Mouse (Mus musculus): ENCODE data around the gene Cep83. TPM values are rescaled to one million over a fixed set of nuclear protein-coding genes. Genes with fewer than 3 reads are reported as not detected.
A peak's percentile ranks its signal among the peaks of the same experiment; 100 is the strongest.

Cep83 gene
- total RNA-seq, 2 experiments from 2014 or later: 23.8 to 25.0 TPM

GRCm38 (mm10) chr10:94771496-94771895, 83.0 kb downstream of the Cep83 start:
- intact Hi-C loops (cut with DNase I): loop anchor here (10.0 kb wide), 1 partner anchor 1007 kb away; no protein-coding TSS in a partner anchor
- no peak for DNase-seq

GRCm38 (mm10) chr10:94777576-94777975, 89.1 kb downstream of the Cep83 start:
- intact Hi-C loops (cut with DNase I): loop anchor here (10.0 kb wide), 1 partner anchor 1013 kb away; no protein-coding TSS in a partner anchor
- no peak for DNase-seq

DNA sequence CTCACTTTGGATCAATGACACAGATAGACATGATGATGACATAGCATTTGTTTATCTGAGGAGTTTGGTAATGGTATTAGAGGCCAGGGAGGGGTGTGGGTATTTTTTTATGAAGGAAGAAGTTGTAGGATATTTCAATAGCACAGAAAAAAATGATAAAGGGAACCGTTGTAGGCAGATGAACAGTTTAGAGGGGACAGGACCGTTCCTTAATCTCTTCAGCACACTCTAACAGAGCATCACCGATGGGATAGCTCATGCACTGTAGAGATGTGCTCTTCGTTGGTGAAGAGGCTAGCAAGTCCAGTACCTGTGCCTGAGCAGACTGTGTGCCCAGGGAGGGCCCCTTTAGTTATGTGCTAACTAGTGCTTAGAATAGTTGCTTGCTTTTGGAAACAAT, 90.9 kb downstream of the Cep83 start:
- no peak for DNase-seq
- intact Hi-C loops (cut with DNase I): loop anchor here (10.0 kb wide), 1 partner anchor 1015 kb away; no protein-coding TSS in a partner anchor

DNA sequence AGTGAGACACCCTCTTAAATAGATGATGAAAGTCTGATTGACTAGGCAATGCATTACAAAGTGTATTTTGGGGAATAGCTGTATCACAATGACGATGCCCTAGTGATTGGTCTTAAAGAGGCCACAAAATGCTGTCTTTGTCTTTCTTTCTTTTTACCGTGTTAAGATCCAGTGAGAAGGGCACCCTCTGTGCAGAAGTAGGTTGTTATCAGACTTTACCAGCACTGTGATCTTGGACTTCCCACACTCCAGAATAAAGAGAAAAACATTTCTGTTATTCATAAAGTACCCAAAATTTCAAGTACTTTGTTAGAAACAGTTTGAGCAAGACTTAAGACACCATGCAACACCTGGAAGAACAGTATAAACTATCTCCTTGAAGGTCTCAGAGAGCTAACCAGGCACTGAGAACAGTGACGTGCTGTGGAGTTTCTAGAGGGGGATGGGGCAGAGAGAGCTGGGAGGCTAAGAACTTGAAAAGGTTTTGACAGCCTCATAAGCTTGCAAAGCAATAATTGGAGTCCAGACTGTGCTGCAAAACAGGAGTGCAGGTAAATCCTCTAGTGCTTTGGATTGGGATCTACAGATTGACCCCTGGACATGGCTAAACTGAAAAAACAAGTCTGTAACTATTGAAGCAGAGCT, 92.3 kb downstream of the Cep83 start:
- intact Hi-C loops (cut with DNase I): no loop called here
- DNase-seq: no peak

- peak; percentile 87 to 89 for DNase-seq
- intact Hi-C loops (cut with DNase I): no loop called here
These were observed 100.8 kb downstream of the Cep83 start for GRCm38 (mm10) chr10:94789205-94789604.

DNA sequence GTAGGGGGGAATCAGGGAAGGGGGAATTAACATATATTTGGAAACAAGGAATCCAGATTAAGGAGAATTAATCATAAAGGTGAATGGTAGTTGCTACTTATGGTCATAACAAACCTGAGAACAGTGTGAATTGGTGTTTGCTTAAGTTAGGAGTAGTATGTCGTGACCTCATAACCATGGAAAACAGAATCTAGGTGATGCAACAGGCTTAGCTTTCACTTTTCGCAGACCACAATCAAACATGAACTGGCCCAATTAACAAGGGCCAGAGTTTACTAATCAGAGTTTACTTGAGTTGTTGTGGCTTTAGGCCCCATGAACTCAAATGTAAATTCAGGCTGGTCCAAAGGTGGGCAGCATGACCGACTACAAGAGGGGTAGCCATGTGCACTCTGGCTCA, 105.5 kb downstream of the Cep83 start:
- intact Hi-C loops (cut with DNase I): no loop called here
- DNase-seq: no peak

DNA sequence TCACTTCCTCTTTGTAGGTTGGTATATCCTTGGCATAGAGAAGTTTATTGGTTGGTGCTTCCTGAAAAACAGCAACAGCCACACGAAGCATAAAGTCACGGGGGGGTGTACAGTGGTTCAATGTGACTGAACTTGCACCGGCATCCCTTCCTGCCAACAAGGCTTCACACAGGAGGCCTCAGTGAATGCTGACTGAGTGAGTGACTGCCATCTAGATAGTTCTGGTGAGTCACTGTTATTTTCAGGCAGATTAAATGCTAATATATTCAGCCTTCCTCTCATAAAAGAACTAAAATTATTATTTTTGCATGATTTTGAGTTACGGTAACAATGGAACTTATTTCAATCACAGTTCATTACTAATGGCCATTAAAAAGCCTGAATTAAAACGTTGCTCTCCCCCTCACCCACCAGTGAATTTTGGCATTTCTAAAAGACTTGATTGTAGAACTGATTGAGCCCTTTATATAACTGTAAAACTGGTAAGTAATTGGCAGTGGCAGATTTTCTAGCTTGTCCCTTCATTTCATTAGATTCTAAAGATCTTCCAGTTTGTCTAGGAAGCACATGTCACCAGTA, 106.3 kb downstream of the Cep83 start:
- intact Hi-C loops (cut with DNase I): loop anchor here (5.0 kb wide), 1 partner anchor 172 kb away; no protein-coding TSS in a partner anchor
- no peak for DNase-seq

DNA sequence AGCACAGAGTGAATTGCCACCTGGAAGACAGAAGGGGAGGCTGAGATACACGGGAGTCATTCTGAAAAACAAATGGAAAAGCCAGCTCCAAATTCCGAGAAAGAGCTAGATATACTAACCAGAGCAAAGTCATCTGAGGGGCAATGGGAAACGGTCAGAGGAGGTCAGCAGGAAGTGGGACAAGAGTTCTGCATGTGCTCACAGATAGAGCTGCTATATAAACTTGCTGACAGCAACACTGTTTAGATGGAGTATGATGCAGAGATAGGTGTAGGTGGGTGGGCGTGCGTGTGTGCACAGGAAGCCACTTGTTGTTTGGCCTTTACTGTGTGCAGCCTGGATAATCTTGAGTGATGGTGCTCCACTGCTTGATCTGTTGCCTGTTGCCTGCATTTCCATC, 109.7 kb downstream of the Cep83 start:
- no peak for DNase-seq
- intact Hi-C loops (cut with DNase I): loop anchor here (5.0 kb wide), 1 partner anchor 176 kb away; no protein-coding TSS in a partner anchor

- DNase-seq: no peak
- intact Hi-C loops (cut with DNase I): loop anchor here (5.0 kb wide), 1 partner anchor 177 kb away; no protein-coding TSS in a partner anchor
These were observed 111.2 kb downstream of the Cep83 start for GRCm38 (mm10) chr10:94799485-94800239.

GRCm38 (mm10) chr10:94800677-94801354, 112.4 kb downstream of the Cep83 start:
- no peak for DNase-seq
- intact Hi-C loops (cut with DNase I): no loop called here

DNA sequence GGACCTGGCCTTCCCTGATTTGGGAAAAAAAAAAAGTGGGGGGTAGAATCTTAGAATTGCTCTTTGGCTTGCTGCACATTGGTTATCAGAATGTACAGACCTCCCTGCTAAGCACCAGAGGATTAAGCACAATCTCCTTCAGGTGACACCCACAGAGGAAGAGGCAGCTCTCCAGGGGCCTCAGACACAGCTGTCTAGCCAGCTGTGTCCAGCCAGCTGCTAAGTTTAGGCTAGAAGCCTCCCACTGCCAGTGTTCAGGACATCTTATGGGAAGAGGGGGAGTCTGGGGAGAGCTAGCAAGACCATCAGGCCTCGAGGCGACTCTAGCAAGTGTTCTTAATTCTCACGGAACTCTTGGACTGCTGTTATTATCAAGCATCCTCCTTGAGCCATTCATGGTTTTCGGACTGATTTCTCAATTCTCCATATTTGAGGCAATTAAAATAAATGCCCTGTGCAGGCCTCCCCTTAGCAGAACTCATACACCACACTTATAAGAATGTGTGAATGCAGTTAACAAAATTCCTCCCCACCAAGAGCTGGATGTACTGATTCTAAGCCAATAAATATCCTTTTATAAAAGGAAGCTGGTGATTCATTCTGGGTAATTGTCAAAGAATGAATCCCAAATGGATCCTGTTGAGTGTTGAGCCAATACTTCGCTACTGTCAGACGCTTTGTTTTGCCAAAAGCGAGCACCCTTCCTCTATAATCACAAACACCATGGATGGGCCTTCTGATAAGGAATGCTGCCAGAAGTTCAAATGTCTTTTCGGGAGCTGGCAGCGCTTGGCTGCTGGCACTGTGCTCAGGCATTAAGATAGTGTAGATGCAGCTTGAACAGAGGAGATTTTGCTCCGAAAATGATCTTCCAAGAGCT, 115.8 kb downstream of the Cep83 start:
- DNase-seq: peak; percentile 45 to 56
- intact Hi-C loops (cut with DNase I): no loop called here

GRCm38 (mm10) chr10:94804909-94805220, 116.4 kb downstream of the Cep83 start:
- intact Hi-C loops (cut with DNase I): no loop called here
- DNase-seq: peak in 1 of 2 experiments; percentile 44

DNA sequence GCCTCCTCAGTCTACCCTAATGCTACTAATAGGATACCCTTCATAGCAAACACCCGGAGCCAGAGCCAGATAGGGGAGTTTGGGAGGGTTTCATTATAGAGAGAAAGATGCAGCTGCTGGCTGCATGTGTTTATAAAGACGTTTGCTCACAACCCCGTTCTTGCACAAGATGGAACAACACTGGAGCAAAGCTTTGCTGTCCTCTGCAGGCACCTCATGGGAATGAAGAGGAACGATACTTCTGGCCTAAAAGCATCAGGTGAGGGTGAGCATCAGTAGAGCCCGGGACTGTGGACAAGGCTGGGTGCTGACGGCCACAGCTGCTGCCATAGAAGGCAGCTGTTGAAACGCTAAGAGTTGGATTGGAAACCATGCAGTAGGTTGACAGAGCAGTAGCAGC, 118.9 kb downstream of the Cep83 start:
- intact Hi-C loops (cut with DNase I): no loop called here

GRCm38 (mm10) chr10:94808275-94808674, 119.8 kb downstream of the Cep83 start:
- no peak for DNase-seq
- intact Hi-C loops (cut with DNase I): no loop called here

More for the DNA sequence above, 118.9 kb downstream of the Cep83 start:
- DNase-seq: no peak

GRCm38 (mm10) chr10:94809946-94810472, 121.6 kb downstream of the Cep83 start:
- intact Hi-C loops (cut with DNase I): no loop called here
- no peak for DNase-seq

- DNase-seq: no peak
- intact Hi-C loops (cut with DNase I): no loop called here
These were observed 123.7 kb downstream of the Cep83 start for GRCm38 (mm10) chr10:94811907-94812851.

- no peak for DNase-seq
- intact Hi-C loops (cut with DNase I): no loop called here
These were observed 129.7 kb downstream of the Cep83 start for GRCm38 (mm10) chr10:94818127-94818526.

- no peak for DNase-seq
These were observed 130.6 kb downstream of the Cep83 start for GRCm38 (mm10) chr10:94818781-94819665.

More at GRCm38 (mm10) chr10:94818781-94819665, 130.6 kb downstream of the Cep83 start:
- intact Hi-C loops (cut with DNase I): no loop called here

All from heart, postnatal 10 days (tissue).